Mouse (Mus musculus) heart, embryonic 16.5 days (tissue): ENCODE data around the gene Jakmip3. TPM values are rescaled to one million over a fixed set of nuclear protein-coding genes. Genes with fewer than 3 reads are reported as not detected.
A peak's percentile ranks its signal among the peaks of the same experiment; 100 is the strongest.

Experiments used
- ATAC-seq: fragments of 200-750 bp; cut with Nextera tagmentation; replicated peaks from 2 replicates; pipeline ENCODE4 v1.8.0; 2017; ENCODE audit warnings: moderate number of reproducible peaks; ENCODE audit not compliant: insufficient read depth, low FRiP score; ENCODE audit errors: extremely low read depth
- H3K27ac ChIP-seq: fragments of 300-500 bp; sonication (generic); 2 replicates; pipeline ENCODE4 v1.5.1; 2014; ENCODE audit warnings: mild to moderate bottlenecking, low read length, control low read depth, moderate library complexity
- H3K27me3 ChIP-seq: fragments of 300-500 bp; sonication (generic); 2 replicates; pipeline ENCODE4 v1.6.1; 2014; ENCODE audit warnings: low read length, mixed read lengths; ENCODE audit not compliant: control insufficient read depth, insufficient read depth
- H3K36me3 ChIP-seq: fragments of 300-500 bp; sonication (generic); 2 replicates; pipeline ENCODE4 v1.6.1; 2014; ENCODE audit not compliant: control insufficient read depth, insufficient read depth
- H3K4me1 ChIP-seq: fragments of 300-500 bp; sonication (generic); 2 replicates; pipeline ENCODE4 v1.6.1; 2014; ENCODE audit warnings: low read length, mixed read lengths; ENCODE audit not compliant: control insufficient read depth, insufficient read depth
- H3K4me2 ChIP-seq: fragments of 300-500 bp; sonication (generic); 2 replicates; pipeline ENCODE4 v1.6.1; 2014; ENCODE audit warnings: low read depth, mild to moderate bottlenecking, control low read depth, low read length
- H3K4me3 ChIP-seq: fragments of 300-500 bp; sonication (generic); 2 replicates; pipeline ENCODE4 v1.5.1; 2014; ENCODE audit warnings: mild to moderate bottlenecking, control low read depth, low read length
- H3K9ac ChIP-seq: fragments of 300-500 bp; sonication (generic); 2 replicates; pipeline ENCODE4 v1.6.1; 2014; ENCODE audit warnings: low read length, control low read depth
- H3K9me3 ChIP-seq: fragments of 300-500 bp; sonication (generic); replicated peaks from 2 replicates; pipeline ENCODE4 v1.6.1; 2016; ENCODE audit warnings: low read length; ENCODE audit not compliant: control insufficient read depth
- WGBS: fragments of 180-500 bp; shearing (Covaris S2); extraction: QIAGEN DNeasy Blood & Tissue Kit; methylation state at CpG from one replicate; pipeline ENCODE4 v1.1.7; 2014; 5-methylcytosine and 5-hydroxymethylcytosine counted together
- polyA plus RNA-seq: library from polyadenylated mRNA; unstranded; fragments of >200 nt; fragmentation: Nextera tagmentation; extraction: Ambion mirVana; gene quantifications from 2 replicates; pipeline ENCODE4 v1.2.1, GENCODE M21; 2015

The Jakmip3 gene
- polyA plus RNA-seq, 1 experiment from 2014 or later: not detected

- Histone ChIP-seq H3K4me2 (no peak overlapping the region), H3K27ac (no peak overlapping the region), H3K36me3 (no peaks in the 10 kb centered on the region), H3K4me1 (no peaks in the 10 kb centered on the region), H3K4me3 (no peak overlapping the region), H3K9me3 (no peaks in the 10 kb centered on the region), H3K27me3 (no peaks in the 10 kb centered on the region; the same call in 1 of the 2 replicates), H3K9ac (no peak overlapping the region)
- WGBS: 34% methylated on average over 3 of the region's 3 CpGs
- no peak for ATAC-seq
Measured at GRCm38 (mm10) chr7:139011027-139011426, 70.5 kb downstream of the Jakmip3 start.

GRCm38 (mm10) chr7:139011586-139011985, 71.1 kb downstream of the Jakmip3 start:
- WGBS: 69% methylated on average over 2 of the region's 2 CpGs
- Histone ChIP-seq H3K4me1 (no peaks in the 10 kb centered on the region), H3K27ac (no peak overlapping the region), H3K9ac (no peak overlapping the region), H3K27me3 (no peaks in the 10 kb centered on the region; the same call in 1 of the 2 replicates), H3K4me3 (no peak overlapping the region), H3K4me2 (no peak overlapping the region), H3K9me3 (no peaks in the 10 kb centered on the region), H3K36me3 (no peaks in the 10 kb centered on the region)
- ATAC-seq: no peak

- no peaks in the 10 kb centered on the region for H3K4me1 ChIP-seq
- no peak overlapping the region for H3K4me3 ChIP-seq
- no peaks in the 10 kb centered on the region for H3K9me3 ChIP-seq
- H3K4me2 ChIP-seq: no peak overlapping the region
- no peak overlapping the region for H3K27ac ChIP-seq
- H3K27me3 ChIP-seq: no peaks in the 10 kb centered on the region; the same call in 1 of the 2 replicates
- 79% methylated on average over 6 of the region's 6 CpGs for WGBS
- no peak for ATAC-seq
- no peak overlapping the region for H3K9ac ChIP-seq
- no peaks in the 10 kb centered on the region for H3K36me3 ChIP-seq
Measured at GRCm38 (mm10) chr7:139012767-139013369, 72.3 kb downstream of the Jakmip3 start.

- no peak overlapping the region for H3K4me3 ChIP-seq
- no peak for ATAC-seq
- WGBS: 73% methylated on average over 6 of the region's 6 CpGs
Measured at GRCm38 (mm10) chr7:139015143-139015542, 74.6 kb downstream of the Jakmip3 start.

GRCm38 (mm10) chr7:139016288-139016687, 75.8 kb downstream of the Jakmip3 start:
- Histone ChIP-seq H3K36me3 (no peaks in the 10 kb centered on the region), H3K4me2 (no peak overlapping the region), H3K9ac (no peak overlapping the region), H3K4me1 (no peaks in the 10 kb centered on the region), H3K27me3 (0 out of 2 replicates have a peak, but pooled peaks cover 2% of the 10 kb centered on the region), H3K9me3 (no peaks in the 10 kb centered on the region), H3K27ac (no peak overlapping the region), H3K4me3 (no peak overlapping the region)
- no peak for ATAC-seq
- WGBS: 28% methylated on average over 11 of the region's 11 CpGs

More at GRCm38 (mm10) chr7:139015143-139015542, 74.6 kb downstream of the Jakmip3 start:
- Histone ChIP-seq H3K4me1 (no peaks in the 10 kb centered on the region), H3K9me3 (no peaks in the 10 kb centered on the region), H3K4me2 (no peak overlapping the region), H3K36me3 (no peaks in the 10 kb centered on the region), H3K27ac (no peak overlapping the region), H3K27me3 (0 out of 2 replicates have a peak, but pooled peaks cover 2% of the 10 kb centered on the region), H3K9ac (no peak overlapping the region)

GRCm38 (mm10) chr7:139017249-139017903, 76.8 kb downstream of the Jakmip3 start:
- 0 out of 2 replicates have a peak, but pooled peaks cover 2% of the 10 kb centered on the region for H3K27me3 ChIP-seq
- H3K4me2 ChIP-seq: no peak overlapping the region
- no peak overlapping the region for H3K27ac ChIP-seq
- no peak for ATAC-seq
- no peaks in the 10 kb centered on the region for H3K36me3 ChIP-seq
- H3K9me3 ChIP-seq: no peaks in the 10 kb centered on the region
- 72% methylated on average over 15 of the region's 15 CpGs for WGBS
- H3K9ac ChIP-seq: no peak overlapping the region
- no peaks in the 10 kb centered on the region for H3K4me1 ChIP-seq
- no peak overlapping the region for H3K4me3 ChIP-seq

GRCm38 (mm10) chr7:139020884-139021283, 80.4 kb downstream of the Jakmip3 start:
- H3K9me3 ChIP-seq: no peaks in the 10 kb centered on the region
- H3K4me1 ChIP-seq: no peaks in the 10 kb centered on the region
- H3K36me3 ChIP-seq: no peaks in the 10 kb centered on the region
- H3K27ac ChIP-seq: no peak overlapping the region
- H3K4me3 ChIP-seq: no peak overlapping the region
- H3K9ac ChIP-seq: no peak overlapping the region
- WGBS: 13% methylated on average over 19 of the region's 20 CpGs
- 0 out of 2 replicates have a peak, but pooled peaks cover 2% of the 10 kb centered on the region for H3K27me3 ChIP-seq
- ATAC-seq: no peak
- peak overlapping the region; percentile 21; the same call in 1 of the 2 replicates for H3K4me2 ChIP-seq

GRCm38 (mm10) chr7:139021326-139021725, 80.8 kb downstream of the Jakmip3 start:
- Histone ChIP-seq H3K4me1 (no peaks in the 10 kb centered on the region), H3K4me3 (no peak overlapping the region), H3K9ac (no peak overlapping the region), H3K36me3 (no peaks in the 10 kb centered on the region), H3K27ac (no peak overlapping the region), H3K4me2 (no peak overlapping the region), H3K27me3 (0 out of 2 replicates have a peak, but pooled peaks cover 2% of the 10 kb centered on the region), H3K9me3 (no peaks in the 10 kb centered on the region)
- ATAC-seq: no peak
- WGBS: 60% methylated on average over 1 of the region's 1 CpGs

- WGBS: 31% methylated on average over 5 of the region's 5 CpGs
- Histone ChIP-seq H3K9me3 (no peaks in the 10 kb centered on the region), H3K27ac (no peak overlapping the region), H3K4me3 (no peak overlapping the region), H3K27me3 (no peaks in the 10 kb centered on the region), H3K9ac (no peak overlapping the region), H3K4me2 (no peak overlapping the region), H3K36me3 (no peaks in the 10 kb centered on the region), H3K4me1 (no peaks in the 10 kb centered on the region)
- no peak for ATAC-seq
Measured at GRCm38 (mm10) chr7:139027136-139027535, 86.6 kb downstream of the Jakmip3 start.
